Mouse (Mus musculus): ENCODE measurements at regions not wholly inside any gene's neighbourhood (a gene's known extent, or its start where the extent isn't known, plus 50 kb on each side); places are given as distances from the start of the nearest gene placed in this dataset.
A peak's percentile ranks its signal among the peaks of the same experiment; 100 is the strongest.

DNA sequence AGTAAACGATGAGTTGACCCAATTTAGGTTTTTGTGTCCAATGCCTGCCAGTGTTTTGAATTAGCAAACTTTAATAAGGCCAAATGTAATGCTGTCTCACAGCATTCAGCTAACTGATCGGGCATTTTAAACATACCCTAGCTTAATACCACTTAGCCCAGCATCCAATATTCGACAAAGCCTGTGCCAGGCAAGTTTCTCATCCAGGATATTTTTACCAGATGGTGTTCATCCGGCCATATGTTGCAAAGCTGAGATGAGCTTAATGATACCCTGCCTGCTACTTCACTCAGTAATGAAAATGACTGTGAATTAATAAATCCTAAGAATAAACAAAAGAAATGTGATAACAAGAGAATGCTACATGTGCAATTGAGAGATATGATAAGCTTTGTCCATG lies 116.8 kb downstream of the Tpm3-rs7 start:
- peak; percentile 3 to 8 for DNase-seq (ENCODE audit: low spot score in 2 of 2)

DNA sequence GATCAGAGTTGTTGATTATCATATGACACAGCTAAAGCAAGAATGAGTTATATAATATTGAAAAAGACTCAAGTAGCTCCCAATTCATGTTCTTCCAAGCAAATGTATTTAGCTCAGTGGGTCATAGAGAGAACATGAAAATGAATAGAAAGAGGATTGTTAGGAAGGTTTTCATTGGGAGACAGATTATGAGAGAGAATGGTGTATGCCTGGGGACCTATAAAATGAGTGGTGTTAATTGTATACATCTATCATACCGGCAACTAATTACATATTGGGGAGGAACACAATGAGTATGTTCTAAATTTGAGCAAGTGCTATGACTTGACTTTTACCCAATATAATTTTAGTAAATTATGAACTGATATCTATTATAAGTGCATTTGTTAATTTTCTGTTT lies 127.9 kb downstream of the Tpm3-rs7 start:
- DNase-seq (ENCODE audit: low spot score in 2 of 2) = no peak

DNA sequence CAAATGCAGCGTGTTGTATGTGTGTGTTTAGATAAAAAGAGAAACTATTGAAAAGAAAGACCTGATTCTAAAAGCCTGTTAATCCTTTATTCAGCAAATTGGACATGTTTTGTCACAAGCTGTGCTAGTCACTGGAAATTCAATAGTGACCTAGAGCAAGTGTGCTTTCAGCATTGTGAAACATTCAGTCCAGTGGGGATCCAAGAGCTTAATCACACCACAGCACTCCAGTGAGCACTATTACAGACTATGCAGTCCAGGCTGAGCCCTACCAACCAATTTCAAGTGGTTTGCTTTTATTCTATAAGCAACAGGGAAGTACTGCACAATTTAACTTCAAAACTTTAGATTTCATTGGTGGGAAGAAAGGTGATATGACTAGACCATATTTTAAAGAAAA lies 140.5 kb downstream of the Tpm3-rs7 start:
- DNase-seq (ENCODE audit: low spot score in 2 of 2) = no peak

DNA sequence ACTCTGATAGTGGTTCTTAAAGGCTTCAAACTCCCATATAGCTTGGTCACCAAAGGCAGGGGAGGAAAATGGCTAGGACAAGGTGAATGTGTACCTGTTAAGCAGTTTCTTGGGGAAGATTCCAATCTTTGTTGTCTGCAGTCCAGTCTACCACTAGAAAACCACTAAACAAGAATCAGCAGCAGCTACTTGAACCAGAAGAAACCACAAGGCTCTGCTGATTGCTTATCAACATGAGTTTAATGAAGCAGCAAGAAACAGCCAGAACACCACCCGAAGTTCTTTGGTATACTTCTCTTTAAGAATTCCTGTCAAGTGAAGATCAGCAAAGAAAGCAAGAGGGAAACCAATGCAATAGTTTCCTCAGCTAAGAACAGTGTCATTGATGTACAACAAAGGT lies 143.1 kb downstream of the Tpm3-rs7 start:
- DNase-seq (ENCODE audit: low spot score in 2 of 2) = no peak

DNA sequence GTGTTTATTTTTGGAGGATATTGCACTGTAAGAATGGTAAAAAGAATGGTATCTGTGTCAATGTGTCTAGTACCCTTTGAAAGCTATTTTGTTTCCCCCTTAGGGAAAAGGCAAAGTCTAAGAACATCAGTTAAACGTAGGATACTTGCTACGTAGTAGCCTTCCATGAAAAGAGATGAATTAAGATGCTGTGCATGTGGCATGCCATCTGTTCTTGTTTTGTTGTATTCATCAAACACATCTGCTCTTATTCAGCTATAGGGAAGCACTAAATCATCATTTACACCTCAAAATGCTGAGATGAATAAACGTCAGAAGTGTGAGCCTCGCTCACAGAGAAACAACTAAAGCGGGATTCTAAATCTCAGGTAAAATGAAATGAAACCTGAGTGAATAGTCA lies 154.7 kb downstream of the Tpm3-rs7 start:
- DNase-seq (ENCODE audit: low spot score in 2 of 2) = peak; percentile 16 to 25

DNA sequence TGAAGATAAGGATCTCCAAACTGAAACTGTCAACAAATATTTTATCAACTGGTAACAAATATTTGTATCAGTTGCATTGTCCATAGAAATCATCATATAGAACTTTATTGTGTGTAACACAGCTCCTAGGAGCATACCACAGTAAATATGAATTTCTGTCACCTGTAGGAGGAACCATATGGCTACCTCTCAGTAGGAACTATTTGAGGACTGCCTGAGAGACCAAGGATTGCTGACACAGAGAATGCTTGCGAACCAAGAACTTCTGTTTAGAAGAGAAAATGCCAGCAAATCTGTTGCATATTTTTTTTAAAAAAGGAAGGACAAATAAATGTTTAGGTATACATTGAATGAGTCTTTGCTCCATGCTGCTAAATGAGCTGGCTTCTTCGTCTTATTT lies 155.6 kb downstream of the Tpm3-rs7 start:
- no peak for DNase-seq (ENCODE audit: low spot score in 2 of 2)

DNA sequence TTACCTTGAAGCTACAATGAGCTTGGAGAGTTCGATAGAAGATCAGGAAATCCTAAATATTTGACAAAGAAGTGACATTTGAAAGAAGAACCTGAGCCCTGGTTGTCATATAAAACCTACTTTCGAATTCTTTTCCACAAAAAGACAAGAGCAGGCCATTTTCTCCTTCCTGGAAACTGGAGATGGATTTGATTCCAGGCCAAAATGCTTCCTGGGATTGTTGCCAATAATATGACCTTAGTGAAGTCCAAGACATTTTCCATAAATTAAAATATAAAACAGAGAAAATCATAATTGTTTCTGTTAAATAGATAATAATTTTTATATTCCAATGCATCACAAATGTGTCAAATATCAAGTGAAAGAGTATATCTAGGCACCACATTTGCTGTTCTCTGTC lies 172.2 kb downstream of the Tpm3-rs7 start:
- DNase-seq (ENCODE audit: low spot score in 2 of 2) = no peak

DNA sequence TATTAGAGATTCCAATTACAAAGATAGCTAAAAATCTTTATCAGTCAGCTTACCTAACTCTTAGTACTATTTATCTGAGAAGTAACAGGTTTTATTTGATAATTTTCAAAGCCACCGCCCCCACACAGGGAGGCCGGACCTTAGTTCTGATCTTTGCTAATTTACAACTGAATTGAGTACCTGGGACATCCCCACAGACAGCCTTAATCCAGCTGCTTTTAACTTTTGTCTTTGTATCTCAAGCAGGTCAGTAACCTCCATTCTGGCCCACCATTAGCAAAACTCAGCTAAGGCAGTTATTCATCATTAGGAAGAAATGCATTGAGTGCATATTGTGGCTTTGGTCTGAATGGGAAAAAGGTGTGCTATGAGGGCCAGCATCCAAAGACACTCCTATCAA lies 189.4 kb downstream of the Tpm3-rs7 start:
- no peak for DNase-seq (ENCODE audit: low spot score in 2 of 2)

Data from left cerebral cortex, adult 18-20 months (tissue).